Comparison of ENCODE assay signal across 8 mouse cellular contexts in the genomic region with DNA sequence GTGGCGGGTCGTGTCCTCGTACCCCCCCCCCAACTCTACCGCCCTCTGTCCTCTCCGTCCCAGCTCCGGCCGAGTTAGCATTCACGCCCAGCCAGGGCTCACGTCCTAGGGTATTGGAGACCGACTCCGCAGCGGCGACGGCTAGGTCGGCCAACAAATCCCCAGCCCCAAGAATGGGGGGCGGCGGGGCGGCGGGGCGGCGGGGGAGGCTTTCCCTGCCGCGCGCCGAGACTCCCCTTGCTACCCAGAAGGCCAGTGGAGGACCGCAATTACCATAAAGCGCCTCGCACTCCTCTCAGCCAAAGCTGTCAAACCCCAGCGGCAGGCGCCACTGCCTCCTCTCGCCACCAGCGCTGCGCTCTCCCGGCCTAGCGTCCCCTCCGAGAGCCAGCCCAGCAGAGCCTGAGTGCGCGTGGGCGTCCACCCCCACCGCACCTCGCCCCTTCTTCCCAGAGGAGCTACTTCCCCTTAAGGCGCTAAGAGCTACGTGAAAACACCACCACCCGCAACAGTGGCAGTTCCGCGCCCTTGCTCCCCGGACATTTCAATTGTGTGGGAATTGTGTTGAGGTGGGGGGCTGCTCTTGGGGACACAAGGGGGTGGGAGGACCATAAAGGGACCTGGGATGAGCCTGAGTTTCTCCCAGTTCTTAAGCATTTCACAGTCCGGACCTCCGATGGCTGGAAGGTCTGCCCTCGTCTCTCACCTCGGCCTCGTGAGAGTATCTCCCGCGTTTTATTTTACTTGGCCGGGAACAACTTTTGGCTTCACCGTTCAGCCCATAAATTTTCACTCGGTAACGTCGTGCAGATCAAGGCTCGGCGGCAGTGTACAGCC.
A peak's percentile ranks its signal among the peaks of the same experiment; 100 is the strongest.
DNase-seq lines count a peak whose midpoint lies in the region; ATAC-seq lines count a peak whose summit lies in the region.

No protein-coding gene starts in this region.

- WGBS in forebrain, embryonic 10.5 days: 2% methylated on average over 48 of the region's 61 CpGs
- 2% methylated on average over 52 of the region's 61 CpGs for WGBS in hindbrain, embryonic 16.5 days
- 5% methylated on average over 61 of the region's 61 CpGs for WGBS in liver, embryonic 13.5 days (ENCODE audit: insufficient replicate concordance)

- H3K4me3 ChIP-seq in forebrain, embryonic 10.5 days: peak overlapping the region; percentile 67
- H3K4me3 ChIP-seq in hindbrain, embryonic 16.5 days (ENCODE audit: low read length): peak overlapping the region; percentile 60
- peak overlapping the region; percentile 72 for H3K4me3 ChIP-seq in liver, embryonic 13.5 days (replicated peaks)

- peak overlapping the region; percentile 73 for H3K9ac ChIP-seq in hindbrain, embryonic 16.5 days (ENCODE audit: low read depth, low read length)
- peak overlapping the region; percentile 62 for H3K9ac ChIP-seq in liver, embryonic 13.5 days

- H3K4me1 ChIP-seq in forebrain, embryonic 10.5 days: peaks cover 76% of the 10 kb centered on the region
- H3K4me1 ChIP-seq in hindbrain, embryonic 16.5 days (ENCODE audit: control insufficient read depth, insufficient read depth, low read depth, low read length): peaks cover 4% of the 10 kb centered on the region
- peaks cover 54% of the 10 kb centered on the region for H3K4me1 ChIP-seq in liver, embryonic 13.5 days (replicated peaks)

- peak overlapping the region; percentile 72 for H3K4me2 ChIP-seq in hindbrain, embryonic 16.5 days (ENCODE audit: low read length)
- H3K4me2 ChIP-seq in liver, embryonic 13.5 days: peak overlapping the region; percentile 91

- H3K27ac ChIP-seq in forebrain, embryonic 10.5 days: peak overlapping the region; percentile 92
- peak overlapping the region; percentile 57; the same call in 1 of the 2 replicates for H3K27ac ChIP-seq in hindbrain, embryonic 16.5 days (ENCODE audit: low read depth, low read length)
- H3K27ac ChIP-seq in liver, embryonic 13.5 days: peak overlapping the region; percentile 18; the same call in 1 of the 2 replicates

- H3K9me3 ChIP-seq in forebrain, embryonic 10.5 days: no peaks in the 10 kb centered on the region
- H3K9me3 ChIP-seq in hindbrain, embryonic 16.5 days (ENCODE audit: control insufficient read depth, low read length): no peaks in the 10 kb centered on the region
- no peaks in the 10 kb centered on the region for H3K9me3 ChIP-seq in liver, embryonic 13.5 days (replicated peaks)

- DNase-seq in cerebellum, adult 11-12 months: peak; percentile 44
- no peak for DNase-seq in cerebellum, adult 9-10 months
- peak; percentile 59 for DNase-seq in T-cell, adult 2 months (ENCODE audit: low spot score)
- DNase-seq in forebrain, embryonic 10.5 days (ENCODE audit: extremely low spot score, low spot score): peak; percentile 58
- peak; percentile 20 for DNase-seq in liver, embryonic 13.5 days
- peak; percentile 52 to 61 for DNase-seq in natural killer cell, adult 2 months (ENCODE audit: low spot score in 2 of 2)
- DNase-seq in thymus, postnatal 25 days: peak; percentile 39

- peak; percentile 6; the same call in 1 of the 2 replicates for ATAC-seq in hindbrain, embryonic 16.5 days
- ATAC-seq in liver, embryonic 13.5 days (ENCODE audit: low read depth): no peak

- H3K27me3 ChIP-seq in forebrain, embryonic 10.5 days (ENCODE audit: poor library complexity, severe bottlenecking): peaks cover 100% of the 10 kb centered on the region
- H3K27me3 ChIP-seq in hindbrain, embryonic 16.5 days (replicated peaks; ENCODE audit: control insufficient read depth, insufficient read depth, low read length): peaks cover 40% of the 10 kb centered on the region; the same call in 1 of the 2 replicates
- peaks cover 100% of the 10 kb centered on the region for H3K27me3 ChIP-seq in liver, embryonic 13.5 days

- H3K36me3 ChIP-seq in forebrain, embryonic 10.5 days (replicated peaks): no peaks in the 10 kb centered on the region
- no peaks in the 10 kb centered on the region for H3K36me3 ChIP-seq in hindbrain, embryonic 16.5 days (ENCODE audit: control insufficient read depth, insufficient read depth, low read length)
- H3K36me3 ChIP-seq in liver, embryonic 13.5 days: no peaks in the 10 kb centered on the region

Comparison
In these comparisons a context has a peak if more than half of its experiments do, and no peak if none do; other contexts are left out.
1. H3K27ac ChIP-seq: peak in every context shown above with its lines; median percentile 92 in forebrain, embryonic 10.5 days; 57 in hindbrain, embryonic 16.5 days; 18 in liver, embryonic 13.5 days.